In the genomic region with DNA sequence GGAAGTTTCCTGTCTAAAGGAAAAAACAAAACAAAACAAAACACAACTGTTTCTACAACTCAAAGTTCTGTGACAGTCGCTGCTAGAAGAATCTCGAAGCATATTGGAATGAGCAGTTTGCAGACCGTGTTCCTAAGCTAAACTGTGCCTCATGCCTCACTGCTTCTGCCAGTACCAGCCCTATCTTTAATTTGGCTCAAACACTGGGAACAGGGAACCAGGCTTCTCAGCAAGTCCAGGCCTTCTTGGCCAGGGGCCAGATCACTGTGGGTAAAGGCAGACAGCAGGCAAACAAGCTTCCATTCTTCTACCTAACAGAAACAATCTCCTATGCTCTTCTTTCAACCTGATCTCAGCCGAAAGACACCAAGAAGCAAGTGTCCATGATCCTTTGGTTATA, we compare ENCODE assay signal across 9 mouse cellular contexts. TPM values are rescaled to one million over a fixed set of nuclear protein-coding genes. Genes with fewer than 3 reads are reported as not detected.
DNase-seq lines count a peak whose midpoint lies in the region; ATAC-seq and TF ChIP-seq lines count a peak whose summit lies in the region.
"Had no signal": no experiment of that assay in that cellular context is flagged by ENCODE, and none has a peak within 500 bp of the region (broad histone marks: within the 10 kb centered on the region; RNA-seq: fewer than 3 reads in every experiment).

No protein-coding gene starts in this region.

- no peak overlapping the region for H3K4me3 ChIP-seq in kidney, adult 2 months (ENCODE audit: insufficient read depth, low read depth, low read length)
- no peak overlapping the region for H3K4me3 ChIP-seq in kidney, embryonic 16.5 days (ENCODE audit: low read length)
- H3K4me3 ChIP-seq in limb, embryonic 10.5 days: no peak overlapping the region
- H3K4me3 ChIP-seq: lung, embryonic 15.5 days had no signal

- TF ChIP-seq CTCF in kidney, adult 2 months (conservative IDR thresholded peaks at IDR 0.05; ENCODE audit: insufficient read depth, insufficient read length, low read depth, low read length): no peak

- no peaks in the 10 kb centered on the region for H3K36me3 ChIP-seq in kidney, adult 2 months (ENCODE audit: control insufficient read depth, insufficient read depth, low read length)
- H3K36me3 ChIP-seq in kidney, embryonic 16.5 days (ENCODE audit: insufficient read depth, low read length): no peaks in the 10 kb centered on the region
- no peaks in the 10 kb centered on the region for H3K36me3 ChIP-seq in limb, embryonic 10.5 days
- H3K36me3 ChIP-seq: lung, embryonic 15.5 days had no signal

- no peaks in the 10 kb centered on the region for H3K4me1 ChIP-seq in kidney, adult 2 months (ENCODE audit: control insufficient read depth, insufficient read depth, low read length)
- no peaks in the 10 kb centered on the region for H3K4me1 ChIP-seq in kidney, embryonic 16.5 days (ENCODE audit: insufficient read depth, low read length)
- no peaks in the 10 kb centered on the region for H3K4me1 ChIP-seq in limb, embryonic 10.5 days
- H3K4me1 ChIP-seq: lung, embryonic 15.5 days had no signal

- no peak overlapping the region for H3K27ac ChIP-seq in kidney, adult 2 months (ENCODE audit: insufficient read depth, low read depth, low read length)
- no peak overlapping the region for H3K27ac ChIP-seq in kidney, embryonic 16.5 days (ENCODE audit: low read length)
- no peak overlapping the region for H3K27ac ChIP-seq in limb, embryonic 10.5 days
- H3K27ac ChIP-seq: lung, embryonic 15.5 days had no signal

- no peak for TF ChIP-seq POLR2A in kidney, adult 2 months (IDR thresholded peaks at IDR 0.05; ENCODE audit: low read depth, low read length)

- intact Hi-C loops in heart, postnatal 25 days (cut with DNase I): loop anchor here (10.0 kb wide), 1 partner anchor 52 kb away; the partner anchor contains the start of gene Tmsb4x

- ATAC-seq in kidney, embryonic 16.5 days (ENCODE audit: low FRiP score, low TSS enrichment): no peak
- no peak for ATAC-seq in erythroid progenitor cell, adult 5-6 weeks (replicated peaks; ENCODE audit: low FRiP score, poor library complexity, severe bottlenecking)

- no peaks in the 10 kb centered on the region for H3K27me3 ChIP-seq in kidney, adult 2 months (replicated peaks; ENCODE audit: control insufficient read depth, insufficient read depth, low read length)
- H3K27me3 ChIP-seq in kidney, embryonic 16.5 days (ENCODE audit: insufficient read depth, low read length): peaks cover 21% of the 10 kb centered on the region
- peaks cover 100% of the 10 kb centered on the region for H3K27me3 ChIP-seq in limb, embryonic 10.5 days (ENCODE audit: low read depth, poor library complexity, severe bottlenecking)

- WGBS in kidney, adult 2 months: 47% methylated on average over 4 of the region's 4 CpGs
- WGBS in kidney, embryonic 16.5 days: 74% methylated on average over 4 of the region's 4 CpGs
- WGBS in limb, embryonic 10.5 days: 91% methylated on average over 4 of the region's 4 CpGs

- H3K9ac ChIP-seq in kidney, embryonic 16.5 days (replicated peaks; ENCODE audit: low read length): no peak overlapping the region
- H3K9ac ChIP-seq: lung, embryonic 15.5 days had no signal

- peak; percentile 40 for DNase-seq in kidney, adult 2 months
- DNase-seq in adrenal gland, postnatal 25 days: peak; percentile 40
- DNase-seq in cerebellum, postnatal 14 days: peak; percentile 87 to 88
- DNase-seq in heart, postnatal 25 days (ENCODE audit: low spot score): peak; percentile 24
- DNase-seq in layer of hippocampus, postnatal 36 days: peak; percentile 29 to 45
- DNase-seq in limb, embryonic 10.5 days (ENCODE audit: low spot score): no peak

- no peaks in the 10 kb centered on the region for H3K9me3 ChIP-seq in kidney, embryonic 16.5 days (ENCODE audit: low read length)
- no peaks in the 10 kb centered on the region for H3K9me3 ChIP-seq in limb, embryonic 10.5 days (replicated peaks)
- H3K9me3 ChIP-seq: lung, embryonic 15.5 days had no signal

- no peak overlapping the region for H3K4me2 ChIP-seq in kidney, embryonic 16.5 days (replicated peaks; ENCODE audit: low read depth, low read length)
- H3K4me2 ChIP-seq: lung, embryonic 15.5 days had no signal

RNA-seq across cellular contexts. Expression of gene Tmsb4x, which starts 56.5 kb away (rescaled TPM):
- polyA plus RNA-seq in kidney, adult 2 months (2012; rRNA removed): 143 and 255 TPM in 2 replicates
- polyA plus RNA-seq in kidney, embryonic 16.5 days (2015; fragmentation: Nextera tagmentation; extraction: Ambion mirVana): 2,464 and 2,500 TPM in 2 replicates
- total RNA-seq in adrenal gland, postnatal 25 days (2021): 273 and 303 TPM in 2 replicates
- total RNA-seq in heart, postnatal 25 days (2021): 100 to 1,000 TPM; 459 to 522 TPM
- total RNA-seq in layer of hippocampus, postnatal 36 days (2021): 1,000 to 10,000 TPM; 1,717 to 1,792 TPM
- polyA plus RNA-seq in limb, embryonic 10.5 days (2016; fragmentation: Nextera tagmentation; extraction: Ambion mirVana): 920 and 943 TPM in 2 replicates
- 1,554 and 1,569 TPM in 2 replicates for total RNA-seq in erythroid progenitor cell, adult 5-6 weeks (2015; ENCODE audit: low replicate concordance)
- total RNA-seq in erythroid progenitor cell, adult 5-6 weeks (2017; ENCODE audit: low replicate concordance): 487 and 758 TPM in 2 replicates
